Mouse (Mus musculus) frontal cortex, adult 2 months (tissue): ENCODE data around the gene Ddit4. TPM values are rescaled to one million over a fixed set of nuclear protein-coding genes. Genes with fewer than 3 reads are reported as not detected.

ENCODE experiments used
- DNase-seq, 2 experiments: peaks; one replicate each; pipeline ENCODE4 v3.0.0; 2022; ENCODE audit warnings: low spot score in 1 of 2; ENCODE audit errors: extremely low spot score in 1 of 2
- polyA plus RNA-seq: library from polyadenylated mRNA; depleted of rRNA; stranded (reverse); fragments of >200 nt; gene quantifications from 2 replicates; pipeline ENCODE4 v1.2.3, GENCODE M21; 2012

The Ddit4 gene
- polyA plus RNA-seq, 1 experiment: 46.3 TPM

DNA sequence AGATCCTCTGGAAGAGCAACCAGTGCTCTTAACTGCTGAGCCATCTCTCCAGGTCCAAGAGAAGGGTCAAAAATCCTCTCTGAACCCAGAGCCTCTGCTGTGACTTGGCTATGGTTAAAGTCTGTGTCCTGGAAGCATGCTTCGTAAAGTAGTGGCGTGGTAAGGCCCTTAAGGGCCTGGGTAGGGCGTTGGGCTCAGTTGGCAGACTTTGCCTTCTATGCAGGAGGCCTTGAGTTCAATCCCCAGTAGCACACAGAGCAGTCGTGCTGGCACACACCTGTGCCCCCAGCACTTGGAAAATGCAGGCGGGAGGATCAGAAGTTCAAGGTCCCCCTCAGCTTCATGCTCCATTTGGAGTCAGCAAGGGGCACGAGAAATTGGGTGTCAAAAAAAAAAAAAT lies 21.4 kb upstream of the Ddit4 start:
- no peak for DNase-seq

DNA sequence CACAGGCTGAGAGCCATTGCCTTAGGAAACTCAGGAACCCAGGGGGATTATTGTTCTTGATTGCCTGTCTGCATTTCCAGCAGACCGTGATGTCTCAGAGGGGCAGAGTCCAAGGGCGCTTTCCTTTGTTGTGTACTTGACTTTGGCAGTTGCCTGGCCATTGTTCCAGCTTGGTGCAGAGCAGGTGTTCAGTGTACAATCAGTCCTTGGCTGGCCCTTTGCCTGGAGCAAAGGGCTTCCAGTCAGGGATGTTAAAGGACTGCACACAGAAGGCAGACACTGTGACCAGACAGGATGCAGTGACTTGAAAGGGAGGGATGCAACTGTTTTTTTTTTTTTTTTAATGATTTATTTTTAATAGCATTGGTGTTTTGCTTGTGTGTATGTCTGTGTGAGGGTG lies 20.9 kb upstream of the Ddit4 start:
- no peak for DNase-seq

DNA sequence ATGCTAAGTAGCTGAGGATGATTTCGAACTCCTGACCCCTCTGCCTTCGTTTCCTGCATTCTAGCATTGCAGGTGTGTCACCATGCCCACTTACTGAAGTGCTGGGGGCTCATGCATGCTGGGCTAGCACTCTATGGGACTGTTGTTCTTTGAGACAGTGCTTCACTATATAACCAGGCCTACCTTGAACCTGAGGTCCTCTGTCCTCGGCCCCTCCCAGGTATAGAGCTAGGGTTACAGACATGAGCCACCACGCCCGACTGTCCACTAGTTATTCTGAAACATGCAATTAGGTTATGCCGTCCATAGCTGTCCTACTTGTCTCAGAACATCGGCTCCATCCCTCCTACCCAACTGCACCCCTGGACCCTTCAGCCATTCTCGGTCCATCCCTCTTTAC lies 20.2 kb upstream of the Ddit4 start:
- no peak for DNase-seq

DNA sequence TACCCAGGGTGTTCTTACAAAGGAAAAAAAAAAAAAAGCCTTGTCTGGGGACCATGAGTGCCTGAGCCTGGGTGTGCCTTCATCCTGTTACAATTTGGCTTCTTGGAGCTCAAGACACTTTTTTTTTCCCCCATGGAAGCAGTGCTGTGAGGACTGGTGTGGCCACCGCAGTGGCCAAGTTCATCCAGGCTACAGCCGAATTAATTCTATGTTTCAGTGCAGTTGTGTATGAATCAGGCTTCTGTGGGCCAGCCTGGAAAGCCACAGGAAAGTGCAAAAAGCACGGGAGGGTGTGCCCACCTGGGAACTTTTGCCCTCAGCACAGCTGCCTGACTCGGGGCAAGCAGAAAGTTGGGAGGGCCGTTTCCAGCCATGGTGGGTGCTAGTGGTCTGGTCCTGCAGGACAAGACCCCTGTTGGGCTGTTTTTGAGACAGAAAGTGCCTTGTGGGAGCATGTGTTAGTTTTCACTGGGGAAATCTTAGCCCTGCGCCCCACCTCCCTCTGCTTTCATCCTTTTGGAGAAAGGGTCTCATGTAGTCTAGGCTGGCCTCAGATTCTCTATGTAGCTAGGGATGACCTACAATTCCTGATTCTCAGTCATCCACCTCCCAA lies 18.9 kb upstream of the Ddit4 start:
- no peak for DNase-seq

DNA sequence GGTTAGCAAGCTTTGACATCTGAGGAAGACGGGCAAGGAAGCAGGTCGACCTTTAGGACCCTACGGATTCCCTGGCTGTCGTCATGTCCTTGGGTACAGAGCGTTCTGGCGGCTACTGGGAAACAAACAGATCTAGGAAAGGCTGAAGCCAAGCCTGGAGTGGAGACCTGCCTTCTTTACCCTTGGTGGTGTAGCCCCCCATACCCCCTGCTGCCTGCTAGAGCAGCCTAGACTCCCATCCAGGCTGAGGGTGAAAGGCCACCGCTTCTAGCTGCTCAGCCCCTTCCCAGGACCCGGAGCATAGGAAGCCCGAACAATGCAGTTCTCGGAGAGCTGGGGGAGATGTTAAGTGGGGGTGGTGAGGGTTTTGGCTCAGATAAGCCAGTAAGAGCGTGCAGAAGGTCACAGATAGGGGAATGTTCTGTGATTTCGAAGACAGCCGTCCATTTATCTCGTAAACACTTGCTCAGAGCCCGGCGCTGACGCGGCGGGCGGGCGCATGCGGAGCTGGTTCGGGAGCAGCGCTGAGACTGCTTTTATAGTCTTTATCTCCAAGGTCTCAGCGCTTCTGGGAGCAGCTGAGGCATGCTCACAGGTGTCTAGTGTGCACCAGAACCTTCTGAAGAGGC lies 18.3 kb upstream of the Ddit4 start:
- peak in 1 of 2 experiments; percentile 74 for DNase-seq

DNA sequence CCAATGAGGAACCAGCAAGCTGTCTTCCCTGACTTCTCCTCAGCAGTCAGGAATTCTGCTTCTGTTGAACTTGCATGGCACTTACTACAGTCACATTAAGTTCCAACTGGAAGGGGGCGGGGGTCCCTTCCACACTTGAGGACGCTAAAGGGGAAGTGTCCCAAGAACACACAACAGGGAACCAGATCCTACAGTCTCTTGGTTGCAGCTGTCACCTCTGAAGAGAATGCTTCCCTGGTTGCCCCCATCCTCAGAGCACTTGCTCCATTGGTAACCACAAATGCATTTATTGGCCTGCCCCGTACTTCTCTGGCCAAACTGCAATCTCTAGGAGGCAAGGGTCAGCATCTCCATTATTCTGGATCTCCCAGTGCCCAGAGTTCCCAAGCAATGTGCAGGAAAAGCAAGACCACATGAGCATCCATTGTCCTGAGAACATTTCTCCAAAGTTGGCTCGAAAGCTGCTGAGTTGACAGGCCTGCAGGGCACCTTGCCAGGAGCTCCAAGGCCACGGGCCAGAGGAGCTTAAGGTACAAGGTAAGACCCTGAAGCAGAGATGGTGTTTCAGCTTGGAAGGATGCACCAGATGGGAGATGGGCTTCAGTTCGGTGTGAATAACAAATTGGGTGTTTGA lies 15.8 kb upstream of the Ddit4 start:
- DNase-seq: no peak

DNA sequence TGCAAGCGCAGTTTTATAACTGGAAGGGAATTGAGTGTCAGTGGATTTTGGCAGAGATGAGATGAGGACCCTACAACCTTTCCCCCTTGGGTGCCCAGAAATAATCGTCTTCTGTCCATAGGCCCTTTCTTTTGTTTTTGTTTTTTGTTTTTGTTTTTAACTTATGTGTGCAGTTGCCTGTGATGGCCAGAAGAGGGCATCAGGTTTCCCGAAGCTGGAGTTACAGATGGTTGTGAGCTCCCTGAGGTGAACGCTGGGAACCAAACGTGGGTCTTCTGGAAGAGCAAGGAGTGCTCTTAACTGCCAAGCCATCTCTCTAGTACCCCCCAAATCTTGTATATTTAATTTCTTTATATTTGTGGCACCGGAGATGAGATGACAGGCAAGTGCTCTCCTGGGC lies 15.1 kb upstream of the Ddit4 start:
- DNase-seq: no peak

DNA sequence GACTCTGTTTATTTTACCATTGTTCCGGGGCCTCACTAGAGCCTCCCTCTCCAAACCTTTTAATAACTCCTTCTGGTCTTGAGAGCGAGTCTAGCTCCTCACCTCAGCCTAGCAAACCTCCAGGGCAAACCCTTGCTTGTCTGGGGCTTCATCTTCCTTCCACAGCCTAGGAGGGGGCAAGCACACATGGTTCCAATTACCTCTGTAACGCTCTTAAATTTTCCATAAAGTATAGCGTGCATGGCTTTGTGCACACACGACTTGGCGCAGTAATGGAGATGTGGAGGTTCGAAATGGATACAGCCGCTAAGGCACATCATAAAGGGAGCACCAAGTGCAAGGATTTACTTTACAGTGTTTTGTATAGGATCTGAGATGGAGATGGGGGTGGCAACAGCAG lies 14.2 kb upstream of the Ddit4 start:
- DNase-seq: no peak

DNA sequence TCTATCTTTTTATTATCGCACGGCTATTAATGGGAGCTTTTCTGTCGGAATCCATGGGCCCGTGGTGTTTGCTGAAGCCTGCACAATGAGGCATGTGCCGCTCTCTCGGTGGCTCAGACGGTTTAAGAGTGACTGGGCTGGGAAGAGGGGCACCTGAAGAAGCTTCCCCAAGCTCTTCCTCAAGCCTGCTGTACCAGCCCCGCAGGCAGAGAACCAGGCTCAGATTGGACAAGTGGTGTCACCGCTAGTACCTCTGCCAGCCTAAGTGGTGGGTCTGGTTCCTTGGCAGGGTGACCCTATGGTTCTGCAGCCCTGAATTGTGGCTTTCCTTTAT lies 13.7 kb upstream of the Ddit4 start:
- no peak for DNase-seq

DNA sequence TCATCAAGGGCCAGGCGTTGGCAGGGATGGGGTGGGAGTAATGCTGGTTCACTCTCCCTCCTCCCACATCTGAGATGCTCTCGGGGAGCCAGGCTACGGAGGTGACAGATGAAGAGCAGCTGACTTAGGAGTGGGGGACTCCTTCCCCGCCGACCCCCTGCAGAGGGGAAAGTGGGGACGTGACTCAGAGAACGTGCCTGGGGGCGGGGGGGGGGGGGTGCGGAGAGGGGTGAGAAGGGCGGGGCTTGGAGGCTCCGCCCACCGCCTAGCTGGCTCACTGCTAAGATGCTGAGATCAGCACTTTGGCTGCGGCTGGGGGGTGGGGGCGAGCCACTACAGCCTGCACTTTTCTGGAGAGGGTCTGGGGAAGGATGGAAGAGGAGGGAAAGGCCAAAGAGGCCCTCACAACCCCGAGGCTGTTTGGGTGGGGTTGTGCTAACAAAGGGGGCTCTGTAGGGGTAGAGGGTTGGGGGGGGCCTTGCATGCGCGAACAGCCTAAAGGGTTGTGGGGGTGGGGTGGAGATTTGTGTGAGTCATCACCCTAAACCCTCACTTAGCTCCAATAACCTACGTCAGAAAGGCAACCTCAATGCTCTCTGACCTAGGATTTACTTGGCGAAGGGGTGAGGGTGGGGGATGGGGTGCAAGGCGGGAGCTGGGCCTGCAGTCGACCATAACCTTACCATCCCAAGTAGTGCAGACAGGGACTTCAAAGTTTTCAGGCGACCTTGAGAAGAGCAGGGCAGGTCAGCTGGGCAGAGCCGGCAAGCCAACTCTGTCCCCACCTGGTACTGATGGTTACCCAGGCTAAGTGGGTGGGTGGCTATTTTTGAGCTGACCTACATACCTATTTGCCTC lies 13.1 kb upstream of the Ddit4 start:
- no peak for DNase-seq

DNA sequence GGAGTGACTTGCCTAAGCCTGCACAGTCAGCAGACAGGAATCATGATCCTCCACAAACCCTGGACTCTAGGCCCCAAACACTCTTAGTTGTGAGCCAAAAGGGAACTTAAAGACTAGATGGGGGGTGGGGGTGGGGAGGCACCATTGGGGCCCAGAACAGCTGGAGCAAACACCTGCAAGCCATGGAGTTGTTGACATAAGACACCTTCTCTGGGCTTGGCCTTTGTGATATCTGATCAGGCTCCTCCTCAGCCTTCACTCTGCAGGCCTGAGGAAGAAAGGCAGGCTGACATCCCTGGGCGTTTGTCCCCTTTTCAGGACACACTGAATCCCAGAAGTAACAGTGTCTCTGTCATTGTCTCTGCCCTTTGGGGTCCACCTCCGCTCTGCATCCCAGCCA lies 12.0 kb upstream of the Ddit4 start:
- no peak for DNase-seq

DNA sequence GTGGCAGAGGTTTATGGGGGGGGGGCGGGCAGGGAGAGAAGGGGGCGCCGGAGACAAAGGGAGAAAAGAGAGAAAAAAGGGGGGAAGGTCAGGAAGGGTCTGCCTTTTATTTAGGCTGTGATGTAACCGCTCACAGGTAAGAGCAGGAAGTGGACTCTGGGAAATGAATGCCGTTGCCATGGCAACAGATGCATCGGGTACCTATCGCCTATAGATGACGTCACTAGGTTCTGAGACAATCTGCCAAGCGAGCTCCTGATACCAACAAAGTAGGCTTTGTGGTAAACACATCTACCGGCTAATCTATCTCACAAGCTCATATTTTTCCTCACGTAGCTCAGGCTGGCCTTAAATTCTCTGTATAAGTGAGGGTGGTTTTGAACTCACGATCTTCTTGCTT lies 7.9 kb upstream of the Ddit4 start:
- DNase-seq: no peak

DNA sequence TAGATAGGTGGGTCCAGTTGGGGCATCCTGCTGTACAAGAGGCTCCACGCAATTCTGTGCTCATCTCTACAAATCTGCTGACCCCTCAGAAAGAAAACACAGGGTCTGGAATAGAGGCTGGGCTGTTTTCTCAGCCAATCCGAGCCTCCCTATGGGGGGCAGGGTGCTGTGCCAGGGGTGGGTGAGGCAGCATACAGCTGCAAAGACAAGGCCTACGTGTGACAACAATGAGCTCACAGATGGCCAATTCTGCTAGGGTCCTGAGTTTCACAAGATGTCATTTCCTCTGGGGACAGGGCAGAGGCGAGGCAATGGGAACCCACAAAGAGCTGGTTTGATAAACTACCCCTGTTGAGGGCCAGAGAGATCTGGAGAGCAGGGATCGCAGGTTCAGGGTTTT lies 6.8 kb upstream of the Ddit4 start:
- DNase-seq: no peak

DNA sequence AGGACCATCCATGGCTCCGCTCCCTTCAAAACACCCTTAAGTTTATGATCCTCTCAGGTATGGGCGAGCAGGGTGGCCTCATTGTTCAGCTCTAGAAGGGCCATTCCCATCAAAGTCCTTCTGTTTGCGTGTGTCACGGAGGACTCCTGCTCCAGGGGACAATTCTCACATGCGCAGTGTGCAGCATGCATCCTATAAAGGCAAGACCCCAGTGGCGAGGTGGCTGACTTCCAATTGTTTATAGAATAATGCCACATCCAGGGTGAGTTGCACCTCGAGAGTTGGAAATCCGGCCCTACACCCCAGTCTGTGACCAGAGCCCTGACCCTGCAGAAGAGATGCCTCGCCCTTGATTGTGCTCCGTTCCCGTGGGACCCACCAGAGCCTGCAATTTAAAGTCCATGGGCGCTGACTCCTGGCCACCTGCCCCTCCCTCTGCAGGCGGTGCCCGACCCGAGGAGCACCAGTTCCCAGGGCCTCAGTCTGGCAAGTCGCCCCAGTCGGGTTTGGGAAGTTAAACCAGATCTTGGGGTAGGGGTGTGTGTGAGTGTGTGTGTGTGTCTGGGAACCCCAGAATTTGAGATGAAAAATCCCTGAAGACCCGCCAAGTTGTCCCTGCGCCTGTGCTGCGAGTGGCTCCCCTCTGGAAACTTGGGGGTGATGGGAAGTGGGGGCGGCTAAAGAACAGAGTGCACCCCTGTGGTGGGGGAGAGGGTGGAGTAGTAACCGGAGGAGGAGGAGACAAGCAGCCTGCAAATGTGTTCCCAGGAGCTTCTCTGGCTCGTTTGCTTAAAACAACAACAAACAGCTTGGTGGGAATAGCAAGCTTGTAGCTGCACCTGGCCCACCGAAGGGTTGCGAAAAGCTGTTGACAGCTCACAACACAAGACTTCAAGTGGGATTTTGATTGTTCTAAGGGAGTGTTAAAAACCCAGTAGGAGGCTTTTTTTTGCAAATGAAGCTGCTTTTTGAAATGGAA lies 5.8 kb upstream of the Ddit4 start:
- peak in 1 of 2 experiments; percentile 55 for DNase-seq

DNA sequence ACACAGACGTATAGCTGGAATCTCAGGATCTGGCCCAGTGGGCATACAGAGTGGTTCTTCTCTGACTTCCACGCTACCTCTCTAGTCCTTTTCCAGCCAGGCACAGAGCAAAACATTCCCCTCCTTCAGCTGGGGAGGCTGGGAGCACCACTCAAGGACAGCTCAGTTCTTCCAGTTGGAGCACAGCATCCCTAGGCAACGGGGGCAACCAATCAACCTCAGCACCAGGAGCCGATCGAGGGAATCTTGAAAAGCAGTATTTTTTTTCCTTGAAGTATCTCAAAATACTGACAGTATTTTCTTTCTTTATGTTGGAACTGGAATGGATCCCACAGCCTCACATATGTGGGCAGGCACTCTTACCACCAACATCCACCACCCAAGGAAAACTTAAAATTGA lies 5.0 kb upstream of the Ddit4 start:
- peak in 1 of 2 experiments; percentile 58 for DNase-seq

DNA sequence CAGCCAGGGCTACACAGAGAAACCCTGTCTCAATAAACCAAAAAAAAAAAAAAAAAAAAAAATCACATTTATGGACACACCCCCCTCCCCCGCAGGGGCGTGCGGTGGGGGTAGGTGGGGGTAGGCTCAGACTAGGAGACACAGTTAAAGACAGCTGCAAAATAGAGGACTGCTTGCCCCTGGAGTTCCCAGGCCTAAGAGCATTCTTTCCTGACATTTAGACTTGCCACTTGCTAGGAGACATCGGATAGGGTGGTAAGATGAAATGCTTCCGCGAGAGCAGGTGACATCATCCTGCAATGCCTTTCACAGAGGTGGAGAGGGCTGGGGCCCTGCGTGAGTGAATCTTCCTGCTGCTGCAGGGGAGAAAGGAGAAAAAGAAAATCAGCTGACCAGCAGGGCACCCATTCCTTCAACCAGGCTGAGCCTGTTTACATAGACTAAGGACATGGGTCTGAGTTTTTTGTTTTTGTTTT lies 2.0 kb upstream of the Ddit4 start:
- DNase-seq: no peak

DNA sequence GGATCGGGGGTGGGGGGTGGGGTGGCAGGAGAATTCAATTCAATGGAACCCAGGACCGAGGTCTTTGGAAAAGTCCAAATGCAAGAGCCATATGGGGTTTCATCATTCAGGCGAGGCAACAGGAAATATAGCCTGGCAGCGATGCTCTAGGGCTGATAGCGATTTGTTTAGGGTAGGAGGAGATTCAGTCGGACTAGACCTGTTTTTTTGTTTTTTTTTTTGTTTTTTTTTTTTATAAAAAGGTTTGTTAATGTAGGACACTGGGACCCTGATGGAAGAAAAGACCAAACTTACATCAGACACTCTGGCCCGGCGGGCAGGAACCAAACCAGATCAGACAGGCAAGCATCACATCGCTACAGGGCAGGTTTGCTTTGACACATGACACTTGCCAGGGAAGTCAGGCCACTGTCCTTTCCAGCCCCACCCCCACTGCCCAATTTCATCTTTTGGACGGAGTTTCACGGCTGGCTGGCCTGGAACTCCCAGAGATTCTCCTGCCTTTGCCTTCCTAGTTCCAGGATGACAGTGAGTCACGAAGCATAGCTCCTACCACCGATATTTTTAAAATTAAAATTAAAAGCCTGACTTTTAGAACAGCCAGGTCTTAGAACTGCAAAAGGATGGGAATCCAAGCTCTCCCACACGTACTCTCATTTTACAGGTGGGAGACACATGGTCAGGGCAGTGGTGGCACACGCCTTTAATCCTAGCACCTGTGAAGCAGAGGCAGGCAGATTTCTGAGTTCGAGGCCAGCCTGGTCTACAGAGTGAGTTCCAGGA lies 1.3 kb upstream of the Ddit4 start:
- no peak for DNase-seq

DNA sequence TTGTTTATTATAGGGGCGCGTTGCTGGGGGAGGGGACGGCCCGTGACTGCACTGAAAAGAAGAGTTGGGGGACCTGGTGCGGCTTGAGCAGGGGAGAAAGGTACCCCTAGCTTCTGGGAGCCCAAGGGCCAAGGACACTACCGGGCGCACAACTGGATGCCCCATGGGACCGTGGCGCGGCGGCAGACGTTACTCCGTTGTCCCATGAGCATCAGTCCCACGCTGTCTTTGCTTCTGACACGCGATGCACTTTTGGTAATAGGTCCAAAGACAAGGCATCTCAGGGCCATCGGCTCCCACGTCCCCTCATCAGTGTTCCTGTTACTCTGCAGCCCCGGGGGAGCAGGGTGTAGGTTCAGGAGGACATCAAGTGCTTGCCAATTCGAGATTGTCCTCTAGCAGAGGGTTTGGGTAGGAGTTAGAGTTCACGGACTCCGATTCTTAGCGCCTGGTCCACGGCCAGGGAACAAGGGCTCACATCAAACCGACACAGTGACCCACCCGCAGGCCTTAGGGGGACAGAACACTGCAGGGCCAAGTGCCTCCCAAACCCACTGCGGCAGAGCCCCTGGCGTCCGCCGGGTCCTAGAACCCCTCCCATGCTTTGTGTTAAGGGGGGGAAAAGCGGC lies 632 bp upstream of the Ddit4 start:
- DNase-seq: peak in 1 of 2 experiments; percentile 64

DNA sequence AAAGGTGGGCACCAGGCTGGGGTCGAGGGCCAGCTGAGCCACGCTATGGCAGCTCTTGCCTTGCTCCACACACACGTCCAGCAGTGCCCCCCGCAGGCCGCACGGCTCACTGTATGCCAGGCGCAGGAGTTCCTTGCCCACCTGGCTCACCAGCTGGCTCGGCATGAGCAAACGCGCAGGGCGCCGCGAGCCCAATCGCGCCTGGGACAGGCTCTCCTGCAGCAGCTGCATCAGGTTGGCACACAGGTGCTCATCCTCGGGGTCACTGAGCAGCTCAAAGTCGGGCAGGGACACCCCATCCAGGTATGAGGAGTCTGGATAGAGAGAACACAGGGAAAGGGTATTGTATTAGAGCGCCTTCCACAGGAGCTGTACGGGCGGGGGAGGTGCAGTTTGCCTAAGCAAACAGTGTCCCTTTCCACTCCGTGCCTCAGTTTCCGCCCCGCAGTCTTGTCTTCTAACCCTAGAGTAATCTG lies 880 bp downstream of the Ddit4 start:
- peak in 1 of 2 experiments; percentile 82 for DNase-seq
